Mouse (Mus musculus): ENCODE data around the gene Tomm40. TPM values are rescaled to one million over a fixed set of nuclear protein-coding genes. Genes with fewer than 3 reads are reported as not detected.

Gene Tomm40
- polyA plus RNA-seq, 1 experiment from 2014 or later: 118 TPM

GRCm38 (mm10) chr7:19699827-19700148, 15.4 kb downstream of the Tomm40 start:
- no peak overlapping the region for H3K9ac ChIP-seq
- H3K36me3 ChIP-seq (ENCODE audit: poor library complexity, severe bottlenecking): peaks cover 43% of the 10 kb centered on the region
- H3K4me1 ChIP-seq: peaks cover 22% of the 10 kb centered on the region
- no peak overlapping the region for H3K4me3 ChIP-seq
- 80% methylated on average over 4 of the region's 4 CpGs for WGBS
- H3K27ac ChIP-seq: no peak overlapping the region
- 0 out of 2 replicates have a peak, but pooled peaks cover 3% of the 10 kb centered on the region for H3K27me3 ChIP-seq
- no peak overlapping the region for H3K4me2 ChIP-seq
- H3K9me3 ChIP-seq (replicated peaks): 0 out of 2 replicates have a peak, but pooled peaks cover 3% of the 10 kb centered on the region
- ATAC-seq: no peak

GRCm38 (mm10) chr7:19698907-19699826, 16.1 kb downstream of the Tomm40 start, which contains the start of gene Apoe:
Gene Apoe (minus strand): TSS chr7:19699188.
- Histone ChIP-seq H3K36me3 (ENCODE audit: poor library complexity, severe bottlenecking) (peaks cover 37% of the 10 kb centered on the region), H3K27ac (no peak within 1 kb of the TSS), H3K4me1 (peaks cover 22% of the 10 kb centered on the region), H3K9ac (peak within 1 kb of the TSS; percentile 56), H3K4me2 (peak within 1 kb of the TSS; percentile 55), H3K9me3 (replicated peaks) (0 out of 2 replicates have a peak, but pooled peaks cover 3% of the 10 kb centered on the region), H3K27me3 (0 out of 2 replicates have a peak, but pooled peaks cover 3% of the 10 kb centered on the region), H3K4me3 (peak within 1 kb of the TSS; percentile 34)
- 2% methylated on average over 20 of the region's 20 CpGs for WGBS
- peak; percentile 65 for ATAC-seq

- peak overlapping the region; percentile 56 for H3K9ac ChIP-seq
- 0 out of 2 replicates have a peak, but pooled peaks cover 3% of the 10 kb centered on the region for H3K27me3 ChIP-seq
- H3K36me3 ChIP-seq (ENCODE audit: poor library complexity, severe bottlenecking): peaks cover 28% of the 10 kb centered on the region
- H3K4me3 ChIP-seq: peak overlapping the region; percentile 34
- 0 out of 2 replicates have a peak, but pooled peaks cover 3% of the 10 kb centered on the region for H3K9me3 ChIP-seq (replicated peaks)
- no peak overlapping the region for H3K27ac ChIP-seq
- ATAC-seq: peak; percentile 14; the same call in 1 of the 2 replicates
- peaks cover 22% of the 10 kb centered on the region for H3K4me1 ChIP-seq
- H3K4me2 ChIP-seq: peak overlapping the region; percentile 55
- 3% methylated on average over 28 of the region's 28 CpGs for WGBS
Observed at GRCm38 (mm10) chr7:19697949-19698906, 17.0 kb downstream of the Tomm40 start.

GRCm38 (mm10) chr7:19696336-19696873, 18.8 kb downstream of the Tomm40 start:
- no peak overlapping the region for H3K9ac ChIP-seq
- no peak overlapping the region for H3K27ac ChIP-seq
- H3K4me2 ChIP-seq: no peak overlapping the region
- no peak overlapping the region for H3K4me3 ChIP-seq
- H3K4me1 ChIP-seq: peaks cover 22% of the 10 kb centered on the region
- H3K9me3 ChIP-seq (replicated peaks): 0 out of 2 replicates have a peak, but pooled peaks cover 3% of the 10 kb centered on the region
- H3K36me3 ChIP-seq (ENCODE audit: poor library complexity, severe bottlenecking): peaks cover 9% of the 10 kb centered on the region
- 96% methylated on average over 34 of the region's 34 CpGs for whole genome bisulfite sequencing
- ATAC-seq: no peak
- 0 out of 2 replicates have a peak, but pooled peaks cover 3% of the 10 kb centered on the region for H3K27me3 ChIP-seq

GRCm38 (mm10) chr7:19695881-19696280, 19.4 kb downstream of the Tomm40 start:
- no peak overlapping the region for H3K27ac ChIP-seq
- H3K9me3 ChIP-seq (replicated peaks): 0 out of 2 replicates have a peak, but pooled peaks cover 3% of the 10 kb centered on the region
- peaks cover 9% of the 10 kb centered on the region for H3K36me3 ChIP-seq (ENCODE audit: poor library complexity, severe bottlenecking)
- WGBS: 88% methylated on average over 6 of the region's 6 CpGs
- no peak for ATAC-seq
- H3K4me3 ChIP-seq: no peak overlapping the region
- H3K4me1 ChIP-seq: peaks cover 21% of the 10 kb centered on the region
- no peak overlapping the region for H3K4me2 ChIP-seq
- no peak overlapping the region for H3K9ac ChIP-seq
- H3K27me3 ChIP-seq: 0 out of 2 replicates have a peak, but pooled peaks cover 3% of the 10 kb centered on the region

GRCm38 (mm10) chr7:19695213-19695594, 20.0 kb downstream of the Tomm40 start:
- ATAC-seq: no peak
- H3K27me3 ChIP-seq: 0 out of 2 replicates have a peak, but pooled peaks cover 3% of the 10 kb centered on the region
- no peak overlapping the region for H3K4me2 ChIP-seq
- no peak overlapping the region for H3K27ac ChIP-seq
- H3K4me1 ChIP-seq: peaks cover 18% of the 10 kb centered on the region
- 0 out of 2 replicates have a peak, but pooled peaks cover 3% of the 10 kb centered on the region for H3K9me3 ChIP-seq (replicated peaks)
- no peak overlapping the region for H3K4me3 ChIP-seq
- WGBS: 70% methylated on average over 8 of the region's 8 CpGs
- H3K9ac ChIP-seq: no peak overlapping the region
- peaks cover 9% of the 10 kb centered on the region for H3K36me3 ChIP-seq (ENCODE audit: poor library complexity, severe bottlenecking)

- H3K4me2 ChIP-seq: no peak overlapping the region
- H3K27me3 ChIP-seq: 0 out of 2 replicates have a peak, but pooled peaks cover 3% of the 10 kb centered on the region
- 86% methylated on average over 10 of the region's 10 CpGs for WGBS
- no peak overlapping the region for H3K9ac ChIP-seq
- ATAC-seq: no peak
- H3K4me1 ChIP-seq: peaks cover 18% of the 10 kb centered on the region
- H3K36me3 ChIP-seq (ENCODE audit: poor library complexity, severe bottlenecking): peaks cover 9% of the 10 kb centered on the region
- H3K27ac ChIP-seq: no peak overlapping the region
- 0 out of 2 replicates have a peak, but pooled peaks cover 3% of the 10 kb centered on the region for H3K9me3 ChIP-seq (replicated peaks)
- H3K4me3 ChIP-seq: no peak overlapping the region
Observed at GRCm38 (mm10) chr7:19694336-19695212, 20.7 kb downstream of the Tomm40 start.

GRCm38 (mm10) chr7:19693421-19693820, 21.8 kb downstream of the Tomm40 start:
- Histone ChIP-seq H3K9me3 (replicated peaks) (0 out of 2 replicates have a peak, but pooled peaks cover 3% of the 10 kb centered on the region), H3K27ac (no peak overlapping the region), H3K9ac (no peak overlapping the region; the same call in 1 of the 2 replicates), H3K27me3 (0 out of 2 replicates have a peak, but pooled peaks cover 3% of the 10 kb centered on the region), H3K4me3 (no peak overlapping the region), H3K4me1 (peaks cover 6% of the 10 kb centered on the region), H3K36me3 (ENCODE audit: poor library complexity, severe bottlenecking) (peaks cover 9% of the 10 kb centered on the region), H3K4me2 (no peak overlapping the region)
- no peak for ATAC-seq
- WGBS: 44% methylated on average over 9 of the region's 10 CpGs

GRCm38 (mm10) chr7:19691873-19692865, 23.1 kb downstream of the Tomm40 start, which contains the start of gene Apoc1:
Gene Apoc1 (minus strand): TSS chr7:19692660.
- Histone ChIP-seq H3K27ac (no peak within 1 kb of the TSS), H3K9me3 (replicated peaks) (0 out of 2 replicates have a peak, but pooled peaks cover 3% of the 10 kb centered on the region), H3K4me2 (no peak within 1 kb of the TSS), H3K4me3 (no peak within 1 kb of the TSS), H3K36me3 (ENCODE audit: poor library complexity, severe bottlenecking) (peaks cover 9% of the 10 kb centered on the region), H3K9ac (no peak within 1 kb of the TSS; the same call in 1 of the 2 replicates), H3K4me1 (no peaks in the 10 kb centered on the region), H3K27me3 (0 out of 2 replicates have a peak, but pooled peaks cover 3% of the 10 kb centered on the region)
- WGBS: 45% methylated on average over 28 of the region's 28 CpGs
- ATAC-seq: no peak

Measured in forebrain, embryonic 13.5 days (tissue).